Mouse (Mus musculus) MEL (cell line): ENCODE data around the gene Slc25a21. TPM values are rescaled to one million over a fixed set of nuclear protein-coding genes. Genes with fewer than 3 reads are reported as not detected.
A peak's percentile ranks its signal among the peaks of the same experiment; 100 is the strongest.

Experiments
- DNase-seq: peaks from one replicate; pipeline ENCODE4 v3.0.0; 2011; ENCODE audit warnings: low read depth, low spot score
- H3K27ac ChIP-seq: 2 replicates; pipeline ENCODE4 v1.5.1; 2012; ENCODE audit warnings: low read depth, mild to moderate bottlenecking, control low read depth, low read length, moderate library complexity; ENCODE audit not compliant: control insufficient read depth
- H3K27me3 ChIP-seq, 2 experiments: fragments of 150-350 bp in 1 of 2; sonication (generic) in 1 of 2; 2 replicates each; pipeline ENCODE4 v1.6.1; 2012; ENCODE audit warnings: low read length in 2 of 2, mild to moderate bottlenecking in 2 of 2, improper control_type of control experiment in 1 of 2, moderate library complexity in 1 of 2; ENCODE audit not compliant: insufficient read depth in 2 of 2, control insufficient read depth in 1 of 2
- H3K36me3 ChIP-seq, 2 experiments: 2 replicates each; pipeline ENCODE4 v1.6.1; 2012 to 2014; ENCODE audit warnings: low read length in 2 of 2, improper control_type of control experiment in 1 of 2, inconsistent platforms in 1 of 2, mild to moderate bottlenecking in 1 of 2; ENCODE audit not compliant: insufficient read depth in 2 of 2, control insufficient read depth in 1 of 2
- H3K4me1 ChIP-seq, 2 experiments: fragments of 150-350 bp in 1 of 2; sonication (generic) in 1 of 2; 2 replicates each; pipeline ENCODE4 v1.6.1; 2012; ENCODE audit warnings: low read length in 2 of 2, improper control_type of control experiment in 1 of 2, mild to moderate bottlenecking in 1 of 2; ENCODE audit not compliant: insufficient read depth in 2 of 2, control insufficient read depth in 1 of 2
- H3K4me3 ChIP-seq, 2 experiments: fragments of 150-350 bp in 1 of 2; sonication (generic) in 1 of 2; 2 replicates each; pipeline ENCODE4 v1.5.1; 2012; ENCODE audit warnings: low read depth in 2 of 2, low read length in 2 of 2, mild to moderate bottlenecking in 2 of 2, moderate library complexity in 2 of 2, control low read depth in 1 of 2, improper control_type of control experiment in 1 of 2; ENCODE audit not compliant: control insufficient read depth in 1 of 2, insufficient read depth in 1 of 2
- H3K79me2 ChIP-seq: 2 replicates; pipeline ENCODE4 v1.6.1; 2012; ENCODE audit warnings: mild to moderate bottlenecking, low read length, moderate library complexity; ENCODE audit not compliant: control insufficient read depth, poor library complexity, insufficient read depth
- H3K9ac ChIP-seq: 2 replicates; pipeline ENCODE4 v1.6.1; 2012; ENCODE audit warnings: low read depth, mild to moderate bottlenecking, control low read depth, low read length, moderate library complexity; ENCODE audit not compliant: control insufficient read depth, poor library complexity, severe bottlenecking
- H3K9me3 ChIP-seq: fragments of 150-350 bp; sonication (generic); replicated peaks from 2 replicates; pipeline ENCODE4 v1.6.1; 2012; ENCODE audit warnings: mild to moderate bottlenecking, low read length, improper control_type of control experiment, moderate library complexity; ENCODE audit not compliant: insufficient read depth
- BHLHE40 ChIP-seq: IDR thresholded peaks from 2 replicates; pipeline ENCODE4 v1.6.1; 2012; ENCODE audit warnings: low read depth, mild to moderate bottlenecking, inconsistent platforms, low read length, improper control_type of control experiment, borderline replicate concordance
- CHD1 ChIP-seq: IDR thresholded peaks from 2 replicates; pipeline ENCODE4 v1.6.1; 2012; ENCODE audit warnings: low read depth, mild to moderate bottlenecking, inconsistent platforms, low read length, improper control_type of control experiment
- CHD2 ChIP-seq: IDR thresholded peaks from 2 replicates; pipeline ENCODE4 v1.6.1; 2011; ENCODE audit warnings: low read length, improper control_type of control experiment
- CTCF ChIP-seq, 3 experiments: IDR thresholded peaks in 2 of 3; conservative IDR thresholded peaks in 1 of 3; 2 replicates each; pipeline ENCODE4 v1.5.1; 2011 to 2012; ENCODE audit warnings: low read length in 3 of 3, low read depth in 2 of 3, mild to moderate bottlenecking in 2 of 3, improper control_type of control experiment in 1 of 3, inconsistent platforms in 1 of 3, mixed read lengths in 1 of 3, moderate library complexity in 1 of 3; ENCODE audit not compliant: control insufficient read depth in 1 of 3, insufficient read depth in 1 of 3, poor library complexity in 1 of 3, severe bottlenecking in 1 of 3
- EP300 ChIP-seq, 2 experiments: IDR thresholded peaks; 2 replicates each; pipeline ENCODE4 v1.6.1; 2011; ENCODE audit warnings: improper control_type of control experiment in 2 of 2, low read length in 2 of 2, low read depth in 1 of 2, mild to moderate bottlenecking in 1 of 2
- ETS1 ChIP-seq: IDR thresholded peaks from 2 replicates; pipeline ENCODE4 v1.6.1; 2012; ENCODE audit warnings: low read depth, mild to moderate bottlenecking, inconsistent platforms, low read length, improper control_type of control experiment, moderate library complexity
- GABPA ChIP-seq: IDR thresholded peaks from 2 replicates; pipeline ENCODE4 v1.6.1; 2012; ENCODE audit warnings: low read depth, mild to moderate bottlenecking, inconsistent platforms, low read length, improper control_type of control experiment, moderate library complexity
- JUND ChIP-seq: IDR thresholded peaks from 2 replicates; pipeline ENCODE4 v1.6.1; 2011; ENCODE audit warnings: low read depth, mild to moderate bottlenecking, improper control_type of control experiment, low read length
- KAT2A ChIP-seq: conservative IDR thresholded peaks from 2 replicates; pipeline ENCODE4 v1.6.1; 2012; ENCODE audit warnings: low read depth, low read length, improper control_type of control experiment, inconsistent platforms
- MAFK ChIP-seq: IDR thresholded peaks from 2 replicates; pipeline ENCODE4 v1.6.1; 2011; ENCODE audit warnings: low read depth, mild to moderate bottlenecking, low read length, improper control_type of control experiment, borderline replicate concordance
- MAX ChIP-seq: IDR thresholded peaks from 2 replicates; pipeline ENCODE4 v1.6.1; 2011; ENCODE audit warnings: low read length, improper control_type of control experiment
- MAZ ChIP-seq: IDR thresholded peaks from 2 replicates; pipeline ENCODE4 v1.6.1; 2012; ENCODE audit warnings: low read depth, mild to moderate bottlenecking, inconsistent platforms, low read length, improper control_type of control experiment
- MXI1 ChIP-seq: IDR thresholded peaks from 2 replicates; pipeline ENCODE4 v1.6.1; 2011; ENCODE audit warnings: mild to moderate bottlenecking, low read depth, low read length, improper control_type of control experiment
- MYB ChIP-seq: IDR thresholded peaks from 2 replicates; pipeline ENCODE4 v1.6.1; 2011; ENCODE audit warnings: mild to moderate bottlenecking, low read depth, low read length, improper control_type of control experiment
- NELFE ChIP-seq: IDR thresholded peaks from 2 replicates; pipeline ENCODE4 v1.6.1; 2011; ENCODE audit warnings: low read depth, low read length, improper control_type of control experiment
- RAD21 ChIP-seq: IDR thresholded peaks from 2 replicates; pipeline ENCODE4 v1.6.1; 2011; ENCODE audit warnings: mild to moderate bottlenecking, low read depth, low read length, improper control_type of control experiment
- SMC3 ChIP-seq: IDR thresholded peaks from 2 replicates; pipeline ENCODE4 v1.6.1; 2011; ENCODE audit warnings: low read depth, low read length, improper control_type of control experiment
- UBTF ChIP-seq: IDR thresholded peaks from 2 replicates; pipeline ENCODE4 v1.6.1; 2012; ENCODE audit warnings: low read depth, mild to moderate bottlenecking, inconsistent platforms, low read length, improper control_type of control experiment, moderate library complexity, borderline replicate concordance; ENCODE audit not compliant: insufficient read depth
- USF1 ChIP-seq: IDR thresholded peaks from 2 replicates; pipeline ENCODE4 v1.6.1; 2014; ENCODE audit warnings: low read depth, mild to moderate bottlenecking, inconsistent platforms, low read length, improper control_type of control experiment, moderate library complexity
- USF2 ChIP-seq, 2 experiments: IDR thresholded peaks; 2 replicates each; pipeline ENCODE4 v1.6.1; 2011 to 2012; ENCODE audit warnings: improper control_type of control experiment in 2 of 2, low read length in 2 of 2, borderline replicate concordance in 1 of 2, inconsistent platforms in 1 of 2, low read depth in 1 of 2, mild to moderate bottlenecking in 1 of 2; ENCODE audit not compliant: insufficient read depth in 1 of 2
- ZC3H11A ChIP-seq: IDR thresholded peaks from 2 replicates; pipeline ENCODE4 v1.6.1; 2012; ENCODE audit warnings: low read depth, mild to moderate bottlenecking, inconsistent platforms, low read length, improper control_type of control experiment
- ZKSCAN1 ChIP-seq: IDR thresholded peaks from 2 replicates; pipeline ENCODE4 v1.6.1; 2012; ENCODE audit warnings: low read depth, mild to moderate bottlenecking, inconsistent platforms, low read length, improper control_type of control experiment, moderate library complexity
- ZMIZ1 ChIP-seq: IDR thresholded peaks from 2 replicates; pipeline ENCODE4 v1.6.1; 2012; ENCODE audit warnings: low read depth, mild to moderate bottlenecking, inconsistent platforms, low read length, improper control_type of control experiment, moderate library complexity
- polyA plus RNA-seq, 2 experiments: library from polyadenylated mRNA; stranded (reverse) in 1 of 2; unstranded in 1 of 2; fragments of >175 nt in 1 of 2; fragments of >200 nt in 1 of 2; gene quantifications; 2 replicates each; pipeline versions ENCODE4 v1.2.1 to v1.2.4; 2012; ENCODE audit warnings: low replicate concordance in 2 of 2, low read depth in 1 of 2; ENCODE audit not compliant: insufficient read length in 2 of 2, insufficient read depth in 1 of 2, missing spikeins in 1 of 2
- total RNA-seq: library from RNA; depleted of rRNA; stranded (reverse); fragments of 300-350 nt; gene quantifications from 2 replicates; pipeline ENCODE4 v1.2.3, GENCODE M21; 2012

Gene Slc25a21
- total and polyA plus RNA-seq, 3 experiments: 14.7 to 18.3 TPM; not detected in 1

DNA sequence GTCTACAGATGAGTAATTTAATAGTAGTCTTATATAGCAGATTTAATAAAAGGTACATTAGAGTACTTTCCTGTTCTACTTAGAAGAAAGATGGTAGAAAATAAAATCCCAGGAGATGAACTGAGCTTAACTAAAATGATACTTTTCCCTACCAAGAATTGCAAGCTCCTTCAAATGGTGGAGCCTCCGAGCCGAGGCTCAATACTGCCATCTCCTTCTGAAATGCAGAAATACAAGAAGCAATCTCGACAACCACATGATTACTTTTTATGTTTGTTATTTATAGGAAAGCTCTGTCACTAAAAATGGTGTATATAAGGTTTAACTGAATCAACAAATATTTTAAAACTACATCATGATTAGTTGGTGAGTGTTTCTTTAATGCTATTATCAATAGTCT, 39.0 kb downstream of the Slc25a21 start:
- Histone ChIP-seq H3K27ac (no peak overlapping the region), H3K36me3 (peaks cover 0 to 5% of the 10 kb centered on the region in 2 experiments; a peak in 2 of 4 replicates), H3K4me1 (peaks cover 5 to 6% of the 10 kb centered on the region in 2 experiments), H3K27me3 (no peaks in the 10 kb centered on the region), H3K4me3 (no peak overlapping the region), H3K79me2 (no peaks in the 10 kb centered on the region), H3K9me3 (no peaks in the 10 kb centered on the region), H3K9ac (no peak overlapping the region)
- DNase-seq: no peak
- no peak for TF ChIP-seq ZC3H11A
- no peak for TF ChIP-seq USF1
- no peak for TF ChIP-seq JUND
- TF ChIP-seq BHLHE40: no peak
- no peak for TF ChIP-seq CHD2
- peak; percentile 23; the same call in 1 of the 2 replicates for TF ChIP-seq SMC3
- no peak for TF ChIP-seq MAX
- no peak for TF ChIP-seq MAFK
- no peak for TF ChIP-seq NELFE
- no peak for TF ChIP-seq UBTF
- peak; percentile 30 for TF ChIP-seq RAD21
- TF ChIP-seq MAZ: no peak
- no peak for TF ChIP-seq ZKSCAN1
- peak in 2 of 3 experiments; percentile 16 to 34; a peak in 2 of 6 replicates for TF ChIP-seq CTCF (IDR thresholded peaks at IDR 0.05 in 2 of 3, conservative IDR thresholded peaks at IDR 0.05 in 1 of 3; ENCODE audit: control insufficient read depth in 1 of 3, insufficient read depth in 1 of 3, low read depth in 2 of 3, low read length in 3 of 3, poor library complexity in 1 of 3, severe bottlenecking in 1 of 3)
- TF ChIP-seq ZMIZ1: no peak
- no peak for TF ChIP-seq KAT2A

DNA sequence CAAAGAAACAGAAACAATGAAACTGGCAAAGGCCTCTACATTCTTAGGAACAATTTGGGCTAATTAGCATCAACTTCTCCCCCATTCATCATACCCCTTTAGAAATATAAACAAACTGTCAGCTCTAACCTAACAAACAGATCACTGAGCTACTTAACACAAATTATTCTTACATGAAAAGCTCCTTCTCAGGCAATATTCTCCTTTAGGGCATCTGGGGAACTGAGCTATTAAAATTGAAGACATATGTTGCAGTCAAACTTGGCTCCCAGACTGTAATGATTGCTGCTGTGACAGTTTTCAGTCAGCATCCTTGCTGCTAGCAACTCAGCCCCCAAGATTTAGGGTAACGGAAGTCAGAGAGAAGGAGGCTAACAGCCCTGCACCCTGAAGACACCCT, 58.3 kb downstream of the Slc25a21 start:
- Histone ChIP-seq H3K9me3 (no peaks in the 10 kb centered on the region), H3K27ac (no peak overlapping the region), H3K36me3 (no peaks in the 10 kb centered on the region; a peak in 1 of 4 replicates), H3K79me2 (no peaks in the 10 kb centered on the region), H3K27me3 (no peaks in the 10 kb centered on the region), H3K4me3 (no peak overlapping the region), H3K4me1 (no peaks in the 10 kb centered on the region), H3K9ac (no peak overlapping the region)
- DNase-seq: no peak
- no peak for TF ChIP-seq GABPA
- no peak for TF ChIP-seq ZMIZ1
- TF ChIP-seq CHD1: no peak
- TF ChIP-seq EP300 (IDR thresholded peaks at IDR 0.05; ENCODE audit: low read depth in 1 of 2, low read length in 2 of 2): no peak
- TF ChIP-seq MAX: no peak
- TF ChIP-seq JUND: no peak
- no peak for TF ChIP-seq USF1
- no peak for TF ChIP-seq UBTF
- no peak for TF ChIP-seq KAT2A
- no peak for TF ChIP-seq ETS1
- no peak for TF ChIP-seq MXI1
- TF ChIP-seq MYB: no peak
- no peak for TF ChIP-seq RAD21
- no peak for TF ChIP-seq USF2 (IDR thresholded peaks at IDR 0.05; ENCODE audit: borderline replicate concordance in 1 of 2, insufficient read depth in 1 of 2, low read depth in 1 of 2, low read length in 2 of 2)
